Mouse (Mus musculus): ENCODE data around the gene Scap.

GRCm38 (mm10) chr9:110358341-110358740, 25.3 kb downstream of the Scap start:
- TF ChIP-seq CTCF (conservative IDR thresholded peaks at IDR 0.05 in 1 of 2, IDR thresholded peaks at IDR 0.05 in 1 of 2; ENCODE audit: low read depth in 2 of 2, low read length in 2 of 2) (no peak), MAX (IDR thresholded peaks at IDR 0.05; ENCODE audit: low read length) (no peak), CHD2 (IDR thresholded peaks at IDR 0.05; ENCODE audit: low read length) (no peak), POLR2AphosphoS2 (IDR thresholded peaks at IDR 0.05; ENCODE audit: low read depth, low read length) (no peak), USF2 (conservative IDR thresholded peaks at IDR 0.05; ENCODE audit: low read depth, low read length) (no peak), MAFK (IDR thresholded peaks at IDR 0.05; ENCODE audit: insufficient replicate concordance, low read length) (no peak), NRF1 (IDR thresholded peaks at IDR 0.05; ENCODE audit: low read depth, low read length) (no peak)
